Comparison of ENCODE assay signal across 8 mouse cellular contexts in genomic region chr3:105114269-105114668, GRCm38 (mm10). TPM values are rescaled to one million over a fixed set of nuclear protein-coding genes. Genes with fewer than 3 reads are reported as not detected.
A peak's percentile ranks its signal among the peaks of the same experiment; 100 is the strongest.
DNase-seq lines count a peak whose midpoint lies in the region; ATAC-seq and TF ChIP-seq lines count a peak whose summit lies in the region.
"Had no signal": no experiment of that assay in that cellular context is flagged by ENCODE, and none has a peak within 500 bp of the region (broad histone marks: within the 10 kb centered on the region; RNA-seq: fewer than 3 reads in every experiment).

No protein-coding gene starts in this region.

- H3K27ac ChIP-seq in intestine, postnatal 0 days (ENCODE audit: low read depth, low read length) = no peak overlapping the region
- no peak overlapping the region for H3K27ac ChIP-seq in midbrain, embryonic 12.5 days (replicated peaks)
- H3K27ac ChIP-seq: neural tube, embryonic 12.5 days had no signal

- H3K27me3 ChIP-seq in intestine, postnatal 0 days (replicated peaks; ENCODE audit: control insufficient read depth, insufficient read depth, low read length) = no peaks in the 10 kb centered on the region
- H3K27me3 ChIP-seq in midbrain, embryonic 12.5 days = no peaks in the 10 kb centered on the region
- H3K27me3 ChIP-seq: neural tube, embryonic 12.5 days had no signal

- H3K9me3 ChIP-seq in intestine, postnatal 0 days (ENCODE audit: control insufficient read depth) = no peaks in the 10 kb centered on the region
- H3K9me3 ChIP-seq in midbrain, embryonic 12.5 days = no peaks in the 10 kb centered on the region
- H3K9me3 ChIP-seq: neural tube, embryonic 12.5 days had no signal

- H3K4me3 ChIP-seq in intestine, postnatal 0 days (ENCODE audit: low read depth, low read length) = no peak overlapping the region
- no peak overlapping the region for H3K4me3 ChIP-seq in midbrain, embryonic 12.5 days
- H3K4me3 ChIP-seq: neural tube, embryonic 12.5 days had no signal

- 28% methylated on average over 2 of the region's 2 CpGs for WGBS in intestine, postnatal 0 days
- 32% methylated on average over 2 of the region's 2 CpGs for WGBS in midbrain, embryonic 12.5 days

- intact Hi-C loops in left cerebral cortex, postnatal 14 days (cut with DNase I) = no loop called here

- TF ChIP-seq CTCF in intestine, postnatal 0 days (IDR thresholded peaks at IDR 0.05; ENCODE audit: low read depth) = peak; percentile 89

- H3K4me1 ChIP-seq in intestine, postnatal 0 days (replicated peaks; ENCODE audit: control insufficient read depth, insufficient read depth, low read length) = no peaks in the 10 kb centered on the region
- peaks cover 7% of the 10 kb centered on the region; the same call in 1 of the 2 replicates for H3K4me1 ChIP-seq in midbrain, embryonic 12.5 days
- H3K4me1 ChIP-seq: neural tube, embryonic 12.5 days had no signal

- peak; percentile 67 for DNase-seq in adipocyte (ENCODE audit: low spot score)
- peak; percentile 92 to 93 for DNase-seq in cerebellum, postnatal 14 days
- DNase-seq in gastrocnemius, adult 18-20 months (ENCODE audit: low spot score) = peak; percentile 66
- DNase-seq in left cerebral cortex, postnatal 14 days (ENCODE audit: low spot score in 2 of 2) = peak; percentile 83 to 88
- DNase-seq in spleen, postnatal 36 days (ENCODE audit: low spot score in 2 of 2) = peak; percentile 46 to 50

- H3K36me3 ChIP-seq in intestine, postnatal 0 days (ENCODE audit: control insufficient read depth, insufficient read depth) = no peaks in the 10 kb centered on the region
- no peaks in the 10 kb centered on the region for H3K36me3 ChIP-seq in midbrain, embryonic 12.5 days
- H3K36me3 ChIP-seq: neural tube, embryonic 12.5 days had no signal

- no peak overlapping the region for H3K4me2 ChIP-seq in intestine, postnatal 0 days (replicated peaks; ENCODE audit: low read depth)
- H3K4me2 ChIP-seq in midbrain, embryonic 12.5 days (replicated peaks) = no peak overlapping the region
- H3K4me2 ChIP-seq: neural tube, embryonic 12.5 days had no signal

- H3K9ac ChIP-seq in intestine, postnatal 0 days (ENCODE audit: low read depth, low read length) = no peak overlapping the region
- no peak overlapping the region for H3K9ac ChIP-seq in midbrain, embryonic 12.5 days (replicated peaks)
- H3K9ac ChIP-seq: neural tube, embryonic 12.5 days had no signal

- ATAC-seq in intestine, postnatal 0 days = no peak
- peak; percentile 34; the same call in 1 of the 2 replicates for ATAC-seq in midbrain, embryonic 12.5 days (ENCODE audit: low FRiP score, low read depth)

RNA-seq across cellular contexts. Expression of gene 4930564D02Rik, which starts 47.6 kb away (rescaled TPM):
- not detected for total RNA-seq in gastrocnemius, adult 18-20 months (2021)
- polyA plus RNA-seq in intestine, postnatal 0 days (2015; fragmentation: Nextera tagmentation; extraction: Ambion mirVana) = not detected in 2 replicates
- not detected for total RNA-seq in left cerebral cortex, postnatal 14 days (2021)
- not detected in 2 replicates for polyA plus RNA-seq in midbrain, embryonic 12.5 days (2016; fragmentation: Nextera tagmentation; extraction: Ambion mirVana)
- polyA plus RNA-seq: neural tube, embryonic 12.5 days had no signal
